Mouse (Mus musculus): ENCODE measurements at regions not wholly inside any gene's neighbourhood (a gene's known extent, or its start where the extent isn't known, plus 50 kb on each side); places are given as distances from the start of the nearest gene placed in this dataset.

GRCm38 (mm10) chr6:31283973-31284372 lies 114.6 kb upstream of the Mkln1 start:
- DNase-seq (ENCODE audit: low spot score), result no peak
- H3K27ac ChIP-seq (ENCODE audit: low read depth, low read length), result no peak overlapping the region
- H3K9me3 ChIP-seq (replicated peaks; ENCODE audit: control insufficient read depth, low read length), result no peaks in the 10 kb centered on the region
- no peaks in the 10 kb centered on the region for H3K4me1 ChIP-seq (ENCODE audit: control insufficient read depth, insufficient read depth, low read length)
- no peak for ATAC-seq
- H3K4me2 ChIP-seq (ENCODE audit: low read length), result no peak overlapping the region
- 47% methylated on average over 8 of the region's 8 CpGs for WGBS
- no peaks in the 10 kb centered on the region for H3K36me3 ChIP-seq (ENCODE audit: control insufficient read depth, insufficient read depth, low read length)
- H3K4me3 ChIP-seq (ENCODE audit: low read depth, low read length), result no peak overlapping the region
- no peaks in the 10 kb centered on the region for H3K27me3 ChIP-seq (replicated peaks; ENCODE audit: control insufficient read depth, insufficient read depth, low read length)
- no peak overlapping the region for H3K9ac ChIP-seq (ENCODE audit: low read length)

GRCm38 (mm10) chr6:31284390-31284789 lies 114.1 kb upstream of the Mkln1 start:
- no peaks in the 10 kb centered on the region for H3K4me1 ChIP-seq (ENCODE audit: control insufficient read depth, insufficient read depth, low read length)
- 88% methylated on average over 10 of the region's 10 CpGs for WGBS
- DNase-seq (ENCODE audit: low spot score) (no peak), ATAC-seq (no peak)
- H3K4me2 ChIP-seq (ENCODE audit: low read length), result no peak overlapping the region
- no peak overlapping the region for H3K4me3 ChIP-seq (ENCODE audit: low read depth, low read length)
- H3K9ac ChIP-seq (ENCODE audit: low read length), result no peak overlapping the region
- no peaks in the 10 kb centered on the region for H3K9me3 ChIP-seq (replicated peaks; ENCODE audit: control insufficient read depth, low read length)
- no peak overlapping the region for H3K27ac ChIP-seq (ENCODE audit: low read depth, low read length)
- H3K27me3 ChIP-seq (replicated peaks; ENCODE audit: control insufficient read depth, insufficient read depth, low read length), result no peaks in the 10 kb centered on the region
- H3K36me3 ChIP-seq (ENCODE audit: control insufficient read depth, insufficient read depth, low read length), result no peaks in the 10 kb centered on the region

- Histone ChIP-seq H3K36me3 (ENCODE audit: control insufficient read depth, insufficient read depth, low read length) (no peaks in the 10 kb centered on the region), H3K4me1 (ENCODE audit: control insufficient read depth, insufficient read depth, low read length) (no peaks in the 10 kb centered on the region), H3K27ac (ENCODE audit: low read depth, low read length) (no peak overlapping the region), H3K27me3 (replicated peaks; ENCODE audit: control insufficient read depth, insufficient read depth, low read length) (no peaks in the 10 kb centered on the region), H3K9ac (ENCODE audit: low read length) (no peak overlapping the region), H3K4me2 (ENCODE audit: low read length) (no peak overlapping the region), H3K4me3 (ENCODE audit: low read depth, low read length) (no peak overlapping the region), H3K9me3 (replicated peaks; ENCODE audit: control insufficient read depth, low read length) (no peaks in the 10 kb centered on the region)
- ATAC-seq, result no peak
- DNase-seq (ENCODE audit: low spot score), result no peak
- WGBS, result 80% methylated on average over 19 of the region's 19 CpGs
These were observed 113.5 kb upstream of the Mkln1 start for GRCm38 (mm10) chr6:31285064-31285463.

GRCm38 (mm10) chr6:31285981-31286737 lies 112.4 kb upstream of the Mkln1 start:
- Histone ChIP-seq H3K4me2 (ENCODE audit: low read length) (no peak overlapping the region), H3K27me3 (replicated peaks; ENCODE audit: control insufficient read depth, insufficient read depth, low read length) (no peaks in the 10 kb centered on the region), H3K27ac (ENCODE audit: low read depth, low read length) (no peak overlapping the region), H3K9ac (ENCODE audit: low read length) (no peak overlapping the region), H3K4me1 (ENCODE audit: control insufficient read depth, insufficient read depth, low read length) (no peaks in the 10 kb centered on the region), H3K4me3 (ENCODE audit: low read depth, low read length) (no peak overlapping the region), H3K36me3 (ENCODE audit: control insufficient read depth, insufficient read depth, low read length) (no peaks in the 10 kb centered on the region), H3K9me3 (replicated peaks; ENCODE audit: control insufficient read depth, low read length) (no peaks in the 10 kb centered on the region)
- WGBS, result 90% methylated on average over 11 of the region's 11 CpGs
- ATAC-seq (no peak), DNase-seq (ENCODE audit: low spot score) (no peak)

GRCm38 (mm10) chr6:31287176-31287575 lies 111.4 kb upstream of the Mkln1 start:
- 94% methylated on average over 2 of the region's 2 CpGs for WGBS
- Histone ChIP-seq H3K27ac (ENCODE audit: low read depth, low read length) (no peak overlapping the region), H3K4me1 (ENCODE audit: control insufficient read depth, insufficient read depth, low read length) (no peaks in the 10 kb centered on the region), H3K36me3 (ENCODE audit: control insufficient read depth, insufficient read depth, low read length) (no peaks in the 10 kb centered on the region), H3K27me3 (replicated peaks; ENCODE audit: control insufficient read depth, insufficient read depth, low read length) (no peaks in the 10 kb centered on the region), H3K4me3 (ENCODE audit: low read depth, low read length) (no peak overlapping the region), H3K9me3 (replicated peaks; ENCODE audit: control insufficient read depth, low read length) (no peaks in the 10 kb centered on the region), H3K4me2 (ENCODE audit: low read length) (no peak overlapping the region), H3K9ac (ENCODE audit: low read length) (no peak overlapping the region)
- DNase-seq (ENCODE audit: low spot score) (no peak), ATAC-seq (no peak)

- Histone ChIP-seq H3K4me1 (ENCODE audit: control insufficient read depth, insufficient read depth, low read length) (no peaks in the 10 kb centered on the region), H3K27me3 (replicated peaks; ENCODE audit: control insufficient read depth, insufficient read depth, low read length) (no peaks in the 10 kb centered on the region), H3K9ac (ENCODE audit: low read length) (no peak overlapping the region), H3K4me3 (ENCODE audit: low read depth, low read length) (no peak overlapping the region), H3K9me3 (replicated peaks; ENCODE audit: control insufficient read depth, low read length) (no peaks in the 10 kb centered on the region), H3K27ac (ENCODE audit: low read depth, low read length) (no peak overlapping the region), H3K4me2 (ENCODE audit: low read length) (no peak overlapping the region), H3K36me3 (ENCODE audit: control insufficient read depth, insufficient read depth, low read length) (no peaks in the 10 kb centered on the region)
- 83% methylated on average over 7 of the region's 7 CpGs for WGBS
- ATAC-seq (no peak), DNase-seq (ENCODE audit: low spot score) (no peak)
These were observed 110.8 kb upstream of the Mkln1 start for GRCm38 (mm10) chr6:31287686-31288085.

- H3K4me3 ChIP-seq (ENCODE audit: low read depth, low read length), result no peak overlapping the region
These were observed 109.9 kb upstream of the Mkln1 start for GRCm38 (mm10) chr6:31288421-31289233.

GRCm38 (mm10) chr6:31289234-31289486 lies 109.4 kb upstream of the Mkln1 start:
- DNase-seq (ENCODE audit: low spot score) (no peak), ATAC-seq (no peak)
- no peak overlapping the region for H3K4me2 ChIP-seq (ENCODE audit: low read length)
- no peaks in the 10 kb centered on the region for H3K36me3 ChIP-seq (ENCODE audit: control insufficient read depth, insufficient read depth, low read length)
- H3K27ac ChIP-seq (ENCODE audit: low read depth, low read length), result no peak overlapping the region
- H3K9me3 ChIP-seq (replicated peaks; ENCODE audit: control insufficient read depth, low read length), result no peaks in the 10 kb centered on the region
- no peak overlapping the region for H3K9ac ChIP-seq (ENCODE audit: low read length)
- 95% methylated on average over 4 of the region's 4 CpGs for whole genome bisulfite sequencing
- H3K4me1 ChIP-seq (ENCODE audit: control insufficient read depth, insufficient read depth, low read length), result no peaks in the 10 kb centered on the region
- H3K27me3 ChIP-seq (replicated peaks; ENCODE audit: control insufficient read depth, insufficient read depth, low read length), result no peaks in the 10 kb centered on the region
- H3K4me3 ChIP-seq (ENCODE audit: low read depth, low read length), result no peak overlapping the region

More at GRCm38 (mm10) chr6:31288421-31289233, 109.9 kb upstream of the Mkln1 start:
- Histone ChIP-seq H3K9ac (ENCODE audit: low read length) (no peak overlapping the region), H3K36me3 (ENCODE audit: control insufficient read depth, insufficient read depth, low read length) (no peaks in the 10 kb centered on the region), H3K4me2 (ENCODE audit: low read length) (no peak overlapping the region), H3K27me3 (replicated peaks; ENCODE audit: control insufficient read depth, insufficient read depth, low read length) (no peaks in the 10 kb centered on the region), H3K27ac (ENCODE audit: low read depth, low read length) (no peak overlapping the region), H3K4me1 (ENCODE audit: control insufficient read depth, insufficient read depth, low read length) (no peaks in the 10 kb centered on the region), H3K9me3 (replicated peaks; ENCODE audit: control insufficient read depth, low read length) (no peaks in the 10 kb centered on the region)
- ATAC-seq (no peak), DNase-seq (ENCODE audit: low spot score) (no peak)
- WGBS, result 59% methylated on average over 14 of the region's 14 CpGs

GRCm38 (mm10) chr6:31292081-31292480 lies 106.5 kb upstream of the Mkln1 start:
- H3K9ac ChIP-seq (ENCODE audit: low read length), result no peak overlapping the region
- H3K27ac ChIP-seq (ENCODE audit: low read depth, low read length), result no peak overlapping the region
- no peak overlapping the region for H3K4me2 ChIP-seq (ENCODE audit: low read length)
- H3K9me3 ChIP-seq (replicated peaks; ENCODE audit: control insufficient read depth, low read length), result no peaks in the 10 kb centered on the region
- ATAC-seq, result no peak
- no peak for DNase-seq (ENCODE audit: low spot score)
- H3K4me1 ChIP-seq (ENCODE audit: control insufficient read depth, insufficient read depth, low read length), result no peaks in the 10 kb centered on the region
- no peaks in the 10 kb centered on the region for H3K27me3 ChIP-seq (replicated peaks; ENCODE audit: control insufficient read depth, insufficient read depth, low read length)
- no peaks in the 10 kb centered on the region for H3K36me3 ChIP-seq (ENCODE audit: control insufficient read depth, insufficient read depth, low read length)
- WGBS, result 91% methylated on average over 7 of the region's 7 CpGs
- no peak overlapping the region for H3K4me3 ChIP-seq (ENCODE audit: low read depth, low read length)
